Mouse (Mus musculus) left cerebral cortex, adult 9 months (tissue): ENCODE results near the gene Aldh1a1.

ENCODE experiments used
- DNase-seq, 2 experiments: peaks; one replicate each; pipeline ENCODE4 v3.0.0; 2022; ENCODE audit warnings: low spot score in 2 of 2

The Aldh1a1 gene

DNA sequence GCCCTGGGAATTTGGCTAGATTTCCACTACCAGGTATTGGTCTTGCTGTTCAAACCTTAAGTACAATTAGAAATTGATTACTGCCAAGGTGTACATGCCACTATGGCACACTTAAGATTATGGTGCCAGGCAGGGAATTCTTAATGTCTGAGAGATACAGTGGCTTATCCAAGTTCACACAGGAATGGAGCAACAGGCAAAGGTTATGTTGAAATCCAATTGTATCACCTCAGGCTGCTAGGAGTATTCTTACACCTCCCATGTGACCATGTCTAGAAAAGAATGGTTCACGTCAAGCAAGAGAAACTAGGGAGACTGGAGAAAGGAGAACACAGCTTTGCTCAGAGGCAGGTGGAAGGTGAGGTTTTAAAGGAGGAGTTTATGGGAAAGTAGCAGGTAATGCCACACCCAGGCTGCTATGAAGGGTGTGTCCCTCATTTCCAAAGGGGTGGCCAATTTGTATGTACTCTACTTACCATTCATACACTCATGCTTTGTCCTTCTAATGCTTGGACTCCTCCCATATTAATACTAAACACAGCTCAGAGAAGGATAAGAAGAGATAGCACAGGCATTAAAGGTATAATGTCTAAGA, 160.7 kb downstream of the Aldh1a1 start:
- DNase-seq = no peak

GRCm38 (mm10) chr19:20654141-20654873, 161.8 kb downstream of the Aldh1a1 start:
- DNase-seq = no peak

GRCm38 (mm10) chr19:20677697-20678355, 185.3 kb downstream of the Aldh1a1 start:
- DNase-seq = no peak
